Mouse (Mus musculus): Measurements from ENCODE around the gene Cox7a1.

DNA sequence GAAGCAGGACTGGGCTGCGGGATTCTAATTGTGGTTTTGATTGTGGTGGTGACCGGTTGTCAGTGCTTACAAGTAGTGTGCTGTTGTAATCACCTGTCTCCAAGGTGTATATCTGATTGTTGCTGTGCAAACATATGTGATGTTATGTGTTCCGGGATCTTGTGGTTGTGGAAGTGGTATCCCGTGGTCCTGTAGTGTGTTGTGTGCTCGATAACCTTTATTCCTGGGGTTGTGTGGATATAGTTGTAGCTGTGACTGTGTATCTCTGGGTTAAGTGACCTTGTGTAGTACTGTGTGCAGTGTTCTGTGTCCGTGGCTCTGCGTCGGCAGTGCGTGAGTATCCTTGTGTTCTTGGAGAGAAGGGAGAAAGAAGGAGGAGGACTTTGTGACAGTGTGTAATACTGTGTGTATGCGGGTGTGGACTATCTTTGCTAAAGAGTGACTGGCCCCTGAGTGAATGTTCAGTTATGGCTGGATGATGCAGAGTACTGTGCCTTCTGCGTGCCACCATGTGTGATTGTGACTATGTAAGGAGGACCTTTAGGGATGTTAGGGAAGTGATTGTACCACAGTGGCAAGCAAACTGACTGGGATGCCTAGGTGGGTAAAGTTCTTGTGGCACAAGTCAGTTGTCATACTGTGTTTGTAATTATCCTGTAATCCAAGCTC is 13.5 kb upstream of the Cox7a1 start:
- TF ChIP-seq POLR2A (IDR thresholded peaks at IDR 0.05; ENCODE audit: borderline replicate concordance, control insufficient read depth, low read depth, low read length), result no peak
- TF ChIP-seq CTCF (IDR thresholded peaks at IDR 0.05; ENCODE audit: control insufficient read depth, insufficient read depth, low read length), result no peak
